8 mouse cellular contexts compared by ENCODE assay signal in the genomic region with DNA sequence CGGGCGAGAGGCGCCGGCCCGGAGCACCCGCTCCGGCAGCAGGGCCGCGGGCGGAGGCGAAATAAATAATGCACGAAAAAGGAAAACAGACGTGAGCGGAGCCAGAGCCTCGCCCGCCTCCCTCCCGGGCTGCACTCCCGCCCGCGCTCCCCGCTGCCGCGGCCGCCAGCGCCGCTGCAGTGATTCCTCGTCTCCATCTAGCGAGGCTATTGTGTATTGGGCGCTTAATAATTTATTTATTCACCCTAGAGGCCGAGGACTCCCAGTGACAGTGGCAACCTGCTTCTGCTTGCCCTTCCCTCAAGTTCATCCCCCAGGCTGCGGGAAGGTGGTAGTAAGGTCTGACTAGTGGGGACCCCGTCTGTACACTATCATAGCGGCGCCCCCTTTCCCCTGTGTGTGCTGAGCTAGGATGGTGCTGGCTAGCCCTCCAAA. TPM values are rescaled to one million over a fixed set of nuclear protein-coding genes. Genes with fewer than 3 reads are reported as not detected.
DNase-seq lines count a peak whose midpoint lies in the region; ATAC-seq lines count a peak whose summit lies in the region.

No protein-coding gene starts in this region.

- peak overlapping the region; percentile 73 for H3K9ac ChIP-seq in forebrain, embryonic 11.5 days (ENCODE audit: low read length)
- H3K9ac ChIP-seq in heart, embryonic 15.5 days: peak overlapping the region; percentile 63
- no peak overlapping the region for H3K9ac ChIP-seq in liver, embryonic 13.5 days
- peak overlapping the region; percentile 69 for H3K9ac ChIP-seq in neural tube, embryonic 15.5 days (replicated peaks)

- H3K4me3 ChIP-seq in erythroblast, embryonic 14.5 days (replicated peaks): peak overlapping the region; percentile 16
- peak overlapping the region; percentile 65 for H3K4me3 ChIP-seq in forebrain, embryonic 11.5 days (ENCODE audit: low read depth, low read length)
- H3K4me3 ChIP-seq in heart, embryonic 15.5 days: peak overlapping the region; percentile 65
- peak overlapping the region; percentile 52 for H3K4me3 ChIP-seq in liver, embryonic 13.5 days (replicated peaks)
- peak overlapping the region; percentile 70 for H3K4me3 ChIP-seq in neural tube, embryonic 15.5 days (replicated peaks)

- H3K27me3 ChIP-seq in erythroblast, embryonic 14.5 days (ENCODE audit: control insufficient read depth): peaks cover 31% of the 10 kb centered on the region
- H3K27me3 ChIP-seq in forebrain, embryonic 11.5 days (ENCODE audit: control insufficient read depth, insufficient read depth, low read length): peaks cover 20% of the 10 kb centered on the region
- H3K27me3 ChIP-seq in heart, embryonic 15.5 days: peaks cover 53% of the 10 kb centered on the region
- H3K27me3 ChIP-seq in liver, embryonic 13.5 days: peaks cover 57% of the 10 kb centered on the region
- H3K27me3 ChIP-seq in neural tube, embryonic 15.5 days (replicated peaks): peaks cover 13% of the 10 kb centered on the region; the same call in 1 of the 2 replicates

- ATAC-seq in erythroblast, adult 5-6 weeks (replicated peaks; ENCODE audit: low FRiP score, poor library complexity, severe bottlenecking): no peak
- peak; percentile 71 for ATAC-seq in forebrain, embryonic 11.5 days (replicated peaks; ENCODE audit: low FRiP score)
- peak; percentile 81 for ATAC-seq in heart, embryonic 15.5 days (replicated peaks; ENCODE audit: insufficient number of reproducible peaks, insufficient read depth, low FRiP score, low read depth)
- no peak for ATAC-seq in liver, embryonic 13.5 days (ENCODE audit: low read depth)
- peak; percentile 82 for ATAC-seq in neural tube, embryonic 15.5 days (ENCODE audit: low FRiP score)

- peak; percentile 75 for DNase-seq in forebrain, embryonic 11.5 days (ENCODE audit: low spot score)
- DNase-seq in kidney, postnatal 36 days: peak; percentile 47 to 70
- no peak for DNase-seq in liver, embryonic 13.5 days
- DNase-seq in c-Kit-positive CD71-positive TER-119-positive erythroid progenitor cells, embryonic 14.5 days (ENCODE audit: low spot score): no peak

- H3K36me3 ChIP-seq in erythroblast, embryonic 14.5 days (ENCODE audit: control insufficient read depth): no peaks in the 10 kb centered on the region
- no peaks in the 10 kb centered on the region for H3K36me3 ChIP-seq in forebrain, embryonic 11.5 days (ENCODE audit: control insufficient read depth, insufficient read depth, low read length)
- no peaks in the 10 kb centered on the region for H3K36me3 ChIP-seq in heart, embryonic 15.5 days
- H3K36me3 ChIP-seq in liver, embryonic 13.5 days: no peaks in the 10 kb centered on the region
- H3K36me3 ChIP-seq in neural tube, embryonic 15.5 days: no peaks in the 10 kb centered on the region

- H3K9me3 ChIP-seq in erythroblast, embryonic 14.5 days (ENCODE audit: control insufficient read depth, low read length): no peaks in the 10 kb centered on the region
- no peaks in the 10 kb centered on the region for H3K9me3 ChIP-seq in forebrain, embryonic 11.5 days (ENCODE audit: control insufficient read depth, low read length)
- H3K9me3 ChIP-seq in heart, embryonic 15.5 days (replicated peaks): no peaks in the 10 kb centered on the region
- H3K9me3 ChIP-seq in liver, embryonic 13.5 days (replicated peaks): no peaks in the 10 kb centered on the region
- H3K9me3 ChIP-seq in neural tube, embryonic 15.5 days (replicated peaks): no peaks in the 10 kb centered on the region

- peak overlapping the region; percentile 81 for H3K4me2 ChIP-seq in forebrain, embryonic 11.5 days (ENCODE audit: low read depth, low read length, severe bottlenecking)
- peak overlapping the region; percentile 96 for H3K4me2 ChIP-seq in heart, embryonic 15.5 days
- peak overlapping the region; percentile 60 for H3K4me2 ChIP-seq in liver, embryonic 13.5 days
- peak overlapping the region; percentile 92 for H3K4me2 ChIP-seq in neural tube, embryonic 15.5 days

- WGBS in forebrain, embryonic 11.5 days: under 1% methylated on average over 34 of the region's 34 CpGs
- WGBS in heart, embryonic 15.5 days: 1% methylated on average over 26 of the region's 34 CpGs
- WGBS in liver, embryonic 13.5 days (ENCODE audit: insufficient replicate concordance): 1% methylated on average over 31 of the region's 34 CpGs
- under 1% methylated on average over 26 of the region's 34 CpGs for WGBS in neural tube, embryonic 15.5 days

- H3K4me1 ChIP-seq in erythroblast, embryonic 14.5 days (ENCODE audit: control insufficient read depth): no peaks in the 10 kb centered on the region
- H3K4me1 ChIP-seq in forebrain, embryonic 11.5 days (replicated peaks; ENCODE audit: control insufficient read depth, insufficient read depth, low read length): peaks cover 2% of the 10 kb centered on the region; the same call in 1 of the 2 replicates
- peaks cover 11% of the 10 kb centered on the region for H3K4me1 ChIP-seq in heart, embryonic 15.5 days (replicated peaks)
- no peaks in the 10 kb centered on the region for H3K4me1 ChIP-seq in liver, embryonic 13.5 days (replicated peaks)
- H3K4me1 ChIP-seq in neural tube, embryonic 15.5 days: peaks cover 29% of the 10 kb centered on the region

- no peak overlapping the region for H3K27ac ChIP-seq in forebrain, embryonic 11.5 days (ENCODE audit: low read depth, low read length)
- H3K27ac ChIP-seq in heart, embryonic 15.5 days: peak overlapping the region; percentile 66
- H3K27ac ChIP-seq in liver, embryonic 13.5 days: no peak overlapping the region
- H3K27ac ChIP-seq in neural tube, embryonic 15.5 days (replicated peaks): peak overlapping the region; percentile 78

RNA-seq across cellular contexts. Expression of gene Prima1, which starts 0.7 kb away (rescaled TPM):
- polyA plus RNA-seq in erythroblast, embryonic 14.5 days (2012): not detected in 2 replicates
- total RNA-seq in erythroblast, adult 5-6 weeks (2015; ENCODE audit: low replicate concordance): not detected in 2 replicates
- not detected in 2 replicates for total RNA-seq in erythroblast, adult 5-6 weeks (2017; ENCODE audit: low replicate concordance)
- polyA plus RNA-seq in forebrain, embryonic 11.5 days (2014; fragmentation: Nextera tagmentation; extraction: Ambion mirVana): 0.31 and 0.95 TPM in 2 replicates
- 0.25 and 0.37 TPM in 2 replicates for polyA plus RNA-seq in heart, embryonic 15.5 days (2015; fragmentation: Nextera tagmentation; extraction: Ambion mirVana)
- polyA plus RNA-seq in liver, embryonic 13.5 days (2015; fragmentation: Nextera tagmentation; extraction: Ambion mirVana): not detected in 2 replicates
- polyA plus RNA-seq in neural tube, embryonic 15.5 days (2015; fragmentation: Nextera tagmentation; extraction: Ambion mirVana): 2.0 and 3.2 TPM in 2 replicates

Comparison
In these comparisons a context has a peak if more than half of its experiments do, and no peak if none do; other contexts are left out.
1. H3K4me3 ChIP-seq: peak in every context shown above with its lines; median percentile 70 in neural tube, embryonic 15.5 days; 65 in forebrain, embryonic 11.5 days; 65 in heart, embryonic 15.5 days; 52 in liver, embryonic 13.5 days; 16 in erythroblast, embryonic 14.5 days.
2. ATAC-seq: peak in forebrain, embryonic 11.5 days (single experiment), heart, embryonic 15.5 days (single experiment) and neural tube, embryonic 15.5 days (single experiment); none in erythroblast, adult 5-6 weeks (single experiment) and liver, embryonic 13.5 days (single experiment).
3. DNase-seq: peak in forebrain, embryonic 11.5 days (single experiment) and kidney, postnatal 36 days (2 of 2); none in liver, embryonic 13.5 days (single experiment) and c-Kit-positive CD71-positive TER-119-positive erythroid progenitor cells, embryonic 14.5 days (single experiment).
4. H3K27ac ChIP-seq: peak in heart, embryonic 15.5 days (single experiment) and neural tube, embryonic 15.5 days (single experiment); none in forebrain, embryonic 11.5 days (single experiment) and liver, embryonic 13.5 days (single experiment).
5. Peak in every context shown above with its lines, with median percentiles within 50 percentile points of each other: H3K4me2 ChIP-seq.